Mouse (Mus musculus) c-Kit-negative CD71-positive TER-119-positive erythroid progenitor cells, embryonic 14.5 days (primary cell): ENCODE data around the gene Magohb.

Experiments used
- DNase-seq: peaks from one replicate; pipeline ENCODE4 v3.0.0-alpha.2; 2013; ENCODE audit warnings: low read depth, low spot score

Magohb gene

DNA sequence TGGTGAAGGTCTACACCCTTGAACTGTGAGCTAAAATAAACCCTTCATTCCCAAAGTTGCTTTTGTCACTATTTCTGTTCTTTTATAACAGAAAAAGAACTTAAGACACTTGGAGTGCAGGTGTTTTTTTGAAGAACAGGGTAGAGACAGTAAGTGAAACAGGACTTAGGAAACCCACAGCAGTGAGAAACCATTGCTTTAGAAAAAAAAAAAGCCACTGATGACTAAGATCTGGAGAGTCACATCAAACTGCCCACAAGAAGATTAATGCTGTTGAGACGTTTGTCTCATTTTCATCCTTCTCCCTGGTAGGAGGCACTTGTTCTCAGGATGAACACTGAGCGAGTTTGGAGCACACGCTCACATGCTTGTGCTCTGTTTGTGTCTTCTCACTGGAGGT lies 31.0 kb downstream of the Magohb start:
- no peak for DNase-seq

DNA sequence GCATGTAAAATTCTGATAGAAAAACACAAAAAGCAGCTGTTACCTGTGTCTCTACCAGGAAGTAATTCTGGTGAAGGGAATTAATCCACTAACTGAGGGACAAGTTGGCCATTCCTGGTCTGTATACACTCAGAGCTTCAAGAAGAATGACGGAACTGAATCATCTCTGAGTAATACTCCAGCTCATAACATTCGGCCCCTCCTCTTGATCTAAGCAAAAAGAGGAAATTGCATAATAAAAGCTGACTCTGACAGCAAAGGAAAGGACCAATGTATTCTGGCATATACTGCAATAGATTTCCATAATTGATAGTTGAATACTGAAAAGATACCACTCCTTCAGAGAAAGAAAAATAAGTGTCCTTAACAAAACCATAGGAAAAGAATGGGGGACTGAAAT lies 45.8 kb downstream of the Magohb start, which contains the start of gene Klra2:
TSS of gene Klra2 (minus strand) at position 157 of the 400 bp plus-strand sequence.
- no peak for DNase-seq

DNA sequence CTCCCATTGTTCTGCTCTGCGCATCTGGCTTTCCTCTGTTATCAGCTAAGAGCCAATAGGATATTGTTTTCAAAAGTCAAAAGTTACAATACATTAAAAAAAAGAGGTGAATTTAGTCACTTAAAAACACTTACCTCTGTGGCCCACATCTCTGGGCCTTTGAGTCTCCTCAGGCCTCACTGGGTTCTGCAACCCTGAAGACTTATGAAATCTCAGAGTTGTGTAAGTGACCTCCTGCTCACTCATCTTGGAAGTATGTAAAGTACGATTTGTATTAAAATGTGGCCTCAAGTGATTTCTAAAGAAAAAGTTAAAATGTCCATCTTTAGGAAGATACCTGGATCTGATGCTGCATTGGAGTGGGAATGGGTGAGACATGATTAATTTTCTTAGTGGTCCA lies 48.0 kb downstream of the Magohb start:
- DNase-seq, result no peak
